ENCODE assay signal across 15 mouse cellular contexts in genomic region chr2:165207086-165207485, GRCm38 (mm10). TPM values are rescaled to one million over a fixed set of nuclear protein-coding genes. Genes with fewer than 3 reads are reported as not detected.
"Had no signal": no experiment of that assay in that cellular context is flagged by ENCODE, and none has a peak within 500 bp of the region (broad histone marks: within the 10 kb centered on the region; RNA-seq: fewer than 3 reads in every experiment).

No protein-coding gene starts in this region.

- H3K4me2 ChIP-seq: lung, embryonic 14.5 days; midbrain, embryonic 12.5 days; neural tube, embryonic 12.5 days had no signal

- H3K36me3 ChIP-seq: midbrain, embryonic 10.5 days; midbrain, embryonic 12.5 days; neural tube, embryonic 12.5 days had no signal

- DNase-seq: lung, adult 18-20 months; lung, embryonic 14.5 days; lung, postnatal 10 days; lung, postnatal 4 days; midbrain, embryonic 14.5 days; spleen, adult 18-20 months; thymus, adult 18-20 months; thymus, postnatal 14 days; thymus, postnatal 36 days had no signal

- H3K9ac ChIP-seq: lung, embryonic 14.5 days; midbrain, embryonic 12.5 days; neural tube, embryonic 12.5 days had no signal

- H3K9me3 ChIP-seq: midbrain, embryonic 10.5 days; midbrain, embryonic 12.5 days; neural tube, embryonic 12.5 days had no signal

- H3K27ac ChIP-seq: midbrain, embryonic 10.5 days; midbrain, embryonic 12.5 days; neural tube, embryonic 12.5 days had no signal

- H3K4me3 ChIP-seq: midbrain, embryonic 10.5 days; midbrain, embryonic 12.5 days; neural tube, embryonic 12.5 days had no signal

RNA-seq across cellular contexts. Expression of gene Cdh22, which starts 27.6 kb away (rescaled TPM):
- total RNA-seq: megakaryocyte-erythroid progenitor cell, adult 5-6 weeks; neutrophil, adult 5-6 weeks had no signal
- polyA plus RNA-seq: liver, embryonic 16.5 days had no signal
